Mouse (Mus musculus) natural killer cell, adult 2 months (primary cell): ENCODE measurements at regions not wholly inside any gene's neighbourhood (a gene's known extent, or its start where the extent isn't known, plus 50 kb on each side); places are given as distances from the start of the nearest gene placed in this dataset.

ENCODE experiments used
- DNase-seq, 2 experiments: peaks; one replicate each; pipeline ENCODE4 v3.0.0; 2022; ENCODE audit warnings: low spot score in 2 of 2

DNA sequence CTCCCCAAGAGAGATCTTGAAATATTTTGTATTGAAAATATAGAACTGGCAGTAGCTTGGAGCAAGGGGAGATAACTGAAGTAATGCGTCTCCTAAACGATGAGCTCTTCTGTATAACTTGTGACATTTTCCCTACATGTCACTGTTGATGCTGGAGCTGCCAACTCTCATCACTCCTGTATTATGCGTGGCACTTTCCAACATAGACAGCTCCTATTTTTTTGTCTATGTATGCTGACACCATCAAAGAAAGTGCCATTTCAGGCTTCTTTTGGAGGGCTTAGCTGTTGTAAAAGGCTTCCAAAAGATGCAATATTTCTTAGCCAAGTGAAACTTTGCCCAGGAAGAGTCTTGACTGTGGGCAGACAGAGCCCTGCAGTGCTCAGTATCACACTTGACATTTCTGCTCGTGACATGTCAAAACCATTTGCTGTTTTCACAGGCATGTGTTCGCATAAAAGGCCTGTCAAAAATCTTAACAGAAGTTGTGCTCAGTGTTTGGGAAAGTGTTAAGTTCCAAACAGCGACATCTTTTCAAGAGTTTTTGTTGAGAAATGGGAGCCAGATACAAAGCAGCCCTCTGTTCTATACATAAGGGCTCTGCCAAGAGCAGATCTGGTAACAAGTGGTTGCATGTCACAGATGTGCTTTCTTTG, 53.6 kb upstream of the Otol1 start:
- no peak for DNase-seq

- DNase-seq = peak in 1 of 2 experiments; percentile 5
These were observed 63.2 kb upstream of the Sptssb start for GRCm38 (mm10) chr3:69922792-69923418.

- DNase-seq = no peak
These were observed 53.1 kb upstream of the Sptssb start for GRCm38 (mm10) chr3:69912859-69913258.

GRCm38 (mm10) chr3:69910073-69910472, 50.3 kb upstream of the Sptssb start:
- no peak for DNase-seq
